Mouse (Mus musculus) heart, embryonic 14.5 days (tissue): ENCODE measurements around the gene Abca4. TPM values are rescaled to one million over a fixed set of nuclear protein-coding genes. Genes with fewer than 3 reads are reported as not detected.

Experiments used
- ATAC-seq: fragments of 200-750 bp; cut with Nextera tagmentation; 2 replicates; pipeline ENCODE4 v1.8.0; 2017; ENCODE audit warnings: low read depth, moderate TSS enrichment; ENCODE audit not compliant: insufficient number of reproducible peaks, insufficient read depth, low FRiP score
- H3K27ac ChIP-seq, 2 experiments: fragments of 200-500 bp in 1 of 2; fragments of 300-500 bp in 1 of 2; sonication (generic) in 1 of 2; replicated peaks in 1 of 2; 2 replicates each; pipeline ENCODE4 v1.5.1; 2012 to 2014; ENCODE audit warnings: low read depth in 2 of 2, low read length in 2 of 2, control low read depth in 1 of 2, mild to moderate bottlenecking in 1 of 2, mixed read lengths in 1 of 2; ENCODE audit not compliant: control insufficient read depth in 1 of 2, insufficient read depth in 1 of 2
- H3K27me3 ChIP-seq: fragments of 300-500 bp; sonication (generic); 2 replicates; pipeline ENCODE4 v1.6.1; 2014; ENCODE audit warnings: mild to moderate bottlenecking, low read length, control low read depth; ENCODE audit not compliant: control insufficient read depth, insufficient read depth
- H3K36me3 ChIP-seq: fragments of 300-500 bp; sonication (generic); 2 replicates; pipeline ENCODE4 v1.6.1; 2014; ENCODE audit warnings: mild to moderate bottlenecking, control low read depth, low read length, mixed read lengths; ENCODE audit not compliant: control insufficient read depth, insufficient read depth
- H3K4me1 ChIP-seq, 2 experiments: fragments of 200-500 bp in 1 of 2; fragments of 300-500 bp in 1 of 2; sonication (generic) in 1 of 2; 2 replicates each; pipeline ENCODE4 v1.6.1; 2012 to 2014; ENCODE audit warnings: low read length in 2 of 2, control low read depth in 1 of 2, mixed read lengths in 1 of 2; ENCODE audit not compliant: control insufficient read depth in 2 of 2, insufficient read depth in 2 of 2
- H3K4me2 ChIP-seq: fragments of 300-500 bp; sonication (generic); 2 replicates; pipeline ENCODE4 v1.6.1; 2014; ENCODE audit warnings: mild to moderate bottlenecking, low read length
- H3K4me3 ChIP-seq, 2 experiments: fragments of 200-500 bp in 1 of 2; fragments of 300-500 bp in 1 of 2; sonication (generic) in 1 of 2; 2 replicates each; pipeline ENCODE4 v1.5.1; 2012 to 2014; ENCODE audit warnings: low read length in 2 of 2, mild to moderate bottlenecking in 2 of 2, control low read depth in 1 of 2, low read depth in 1 of 2, moderate library complexity in 1 of 2; ENCODE audit not compliant: control insufficient read depth in 1 of 2, insufficient read depth in 1 of 2
- H3K9ac ChIP-seq: fragments of 300-500 bp; sonication (generic); 2 replicates; pipeline ENCODE4 v1.6.1; 2014; ENCODE audit warnings: mild to moderate bottlenecking, low read length
- H3K9me3 ChIP-seq: fragments of 300-500 bp; sonication (generic); 2 replicates; pipeline ENCODE4 v1.6.1; 2016; ENCODE audit warnings: low read length, control low read depth; ENCODE audit not compliant: control insufficient read depth
- WGBS: fragments of 180-500 bp; shearing (Covaris S2); extraction: QIAGEN DNeasy Blood & Tissue Kit; methylation state at CpG from one replicate; pipeline ENCODE4 v1.1.7; 2014; 5-methylcytosine and 5-hydroxymethylcytosine counted together
- polyA plus RNA-seq: library from polyadenylated mRNA; unstranded; fragments of >200 nt; fragmentation: Nextera tagmentation; extraction: Ambion mirVana; gene quantifications from 2 replicates; pipeline ENCODE4 v1.2.1, GENCODE M21; 2014

Gene Abca4
- polyA plus RNA-seq, 1 experiment from 2014 or later: 3.9 TPM

GRCm38 (mm10) chr3:122049158-122049557 lies 4.9 kb downstream of the Abca4 start:
- no peak overlapping the region for H3K4me3 ChIP-seq
- H3K4me2 ChIP-seq: no peak overlapping the region
- 57% methylated on average over 6 of the region's 6 CpGs for WGBS
- H3K9ac ChIP-seq: no peak overlapping the region
- no peak for ATAC-seq
- no peak overlapping the region for H3K27ac ChIP-seq
- peaks cover 36 to 46% of the 10 kb centered on the region in 2 experiments for H3K4me1 ChIP-seq
- H3K9me3 ChIP-seq: no peaks in the 10 kb centered on the region
- no peaks in the 10 kb centered on the region for H3K36me3 ChIP-seq
- no peaks in the 10 kb centered on the region for H3K27me3 ChIP-seq

GRCm38 (mm10) chr3:122058439-122059198 lies 14.4 kb downstream of the Abca4 start:
- peaks cover 4 to 9% of the 10 kb centered on the region in 2 experiments; a peak in 2 of 4 replicates for H3K4me1 ChIP-seq
- H3K4me3 ChIP-seq: no peak overlapping the region
- H3K9me3 ChIP-seq: no peaks in the 10 kb centered on the region
- ATAC-seq: no peak
- H3K4me2 ChIP-seq: no peak overlapping the region
- H3K27me3 ChIP-seq: no peaks in the 10 kb centered on the region
- 54% methylated on average over 9 of the region's 9 CpGs for WGBS
- H3K27ac ChIP-seq: no peak overlapping the region
- no peak overlapping the region for H3K9ac ChIP-seq
- no peaks in the 10 kb centered on the region for H3K36me3 ChIP-seq

GRCm38 (mm10) chr3:122062586-122062985 lies 18.3 kb downstream of the Abca4 start:
- Histone ChIP-seq H3K27ac (no peak overlapping the region), H3K4me3 (no peak overlapping the region), H3K4me2 (no peak overlapping the region), H3K27me3 (no peaks in the 10 kb centered on the region), H3K9me3 (no peaks in the 10 kb centered on the region), H3K9ac (no peak overlapping the region), H3K36me3 (no peaks in the 10 kb centered on the region), H3K4me1 (peaks cover 13 to 19% of the 10 kb centered on the region in 2 experiments)
- 90% methylated on average over 10 of the region's 10 CpGs for WGBS
- no peak for ATAC-seq

GRCm38 (mm10) chr3:122064556-122065410 lies 20.5 kb downstream of the Abca4 start:
- H3K9ac ChIP-seq: no peak overlapping the region
- H3K4me1 ChIP-seq: peaks cover 13 to 14% of the 10 kb centered on the region in 2 experiments
- 0 out of 2 replicates have a peak overlapping the region, but pooled peaks have one; percentile 1 for H3K4me2 ChIP-seq
- H3K4me3 ChIP-seq: no peak overlapping the region
- peak; percentile 78 for ATAC-seq
- WGBS: 25% methylated on average over 13 of the region's 13 CpGs
- H3K27ac ChIP-seq: peak overlapping the region; percentile 61 to 78
- no peaks in the 10 kb centered on the region for H3K27me3 ChIP-seq
- H3K36me3 ChIP-seq: no peaks in the 10 kb centered on the region
- H3K9me3 ChIP-seq: no peaks in the 10 kb centered on the region

GRCm38 (mm10) chr3:122071769-122072168 lies 27.5 kb downstream of the Abca4 start:
- 79% methylated on average over 10 of the region's 10 CpGs for WGBS
- H3K4me1 ChIP-seq: peaks cover 15 to 25% of the 10 kb centered on the region in 2 experiments
- H3K36me3 ChIP-seq: no peaks in the 10 kb centered on the region
- H3K27me3 ChIP-seq: no peaks in the 10 kb centered on the region
- H3K4me3 ChIP-seq: no peak overlapping the region
- no peaks in the 10 kb centered on the region for H3K9me3 ChIP-seq
- ATAC-seq: no peak
- no peak overlapping the region for H3K27ac ChIP-seq
- no peak overlapping the region for H3K9ac ChIP-seq
- no peak overlapping the region for H3K4me2 ChIP-seq

GRCm38 (mm10) chr3:122072646-122073571 lies 28.7 kb downstream of the Abca4 start:
- H3K9ac ChIP-seq: no peak overlapping the region
- no peak overlapping the region for H3K4me2 ChIP-seq
- 56% methylated on average over 11 of the region's 11 CpGs for WGBS
- H3K27me3 ChIP-seq: no peaks in the 10 kb centered on the region
- no peak for ATAC-seq
- no peaks in the 10 kb centered on the region for H3K9me3 ChIP-seq
- no peak overlapping the region for H3K4me3 ChIP-seq
- peaks cover 17 to 25% of the 10 kb centered on the region in 2 experiments for H3K4me1 ChIP-seq
- H3K36me3 ChIP-seq: no peaks in the 10 kb centered on the region
- H3K27ac ChIP-seq: 0 out of 4 replicates have a peak overlapping the region, but pooled peaks of 1 of the 2 experiments have one; percentile 11

GRCm38 (mm10) chr3:122073595-122073994 lies 29.4 kb downstream of the Abca4 start:
- H3K27ac ChIP-seq: peak overlapping the region; percentile 56 to 83; a peak in 3 of 4 replicates
- H3K9me3 ChIP-seq: no peaks in the 10 kb centered on the region
- no peak for ATAC-seq
- no peak overlapping the region for H3K4me3 ChIP-seq
- H3K4me2 ChIP-seq: no peak overlapping the region
- H3K36me3 ChIP-seq: no peaks in the 10 kb centered on the region
- peak overlapping the region; percentile 55; the same call in 1 of the 2 replicates for H3K9ac ChIP-seq
- H3K4me1 ChIP-seq: peaks cover 22 to 25% of the 10 kb centered on the region in 2 experiments
- H3K27me3 ChIP-seq: no peaks in the 10 kb centered on the region
- 70% methylated on average over 5 of the region's 5 CpGs for WGBS
